Mouse (Mus musculus) gastrocnemius, adult 8-10 months (tissue): ENCODE measurements around the gene Tbxas1. TPM values are rescaled to one million over a fixed set of nuclear protein-coding genes. Genes with fewer than 3 reads are reported as not detected.

ENCODE experiments used
- DNase-seq, 2 experiments: peaks; one replicate each; pipeline ENCODE4 v3.0.0; 2022; ENCODE audit warnings: low spot score in 2 of 2
- total RNA-seq, 4 experiments: library from RNA; stranded (reverse); gene quantifications; 2 replicates each; pipeline ENCODE4 v1.2.4; 2022

The Tbxas1 gene
- total RNA-seq, 4 experiments from 2014 or later: 0.51 to 0.80 (median 0.56) TPM

- no peak for DNase-seq
Observed at GRCm38 (mm10) chr6:38995774-38996173, 120.6 kb downstream of the Tbxas1 start.

- DNase-seq: no peak
Observed at GRCm38 (mm10) chr6:38997838-38998237, 122.6 kb downstream of the Tbxas1 start.

- no peak for DNase-seq
Observed at GRCm38 (mm10) chr6:39003126-39003525, 127.9 kb downstream of the Tbxas1 start.

DNA sequence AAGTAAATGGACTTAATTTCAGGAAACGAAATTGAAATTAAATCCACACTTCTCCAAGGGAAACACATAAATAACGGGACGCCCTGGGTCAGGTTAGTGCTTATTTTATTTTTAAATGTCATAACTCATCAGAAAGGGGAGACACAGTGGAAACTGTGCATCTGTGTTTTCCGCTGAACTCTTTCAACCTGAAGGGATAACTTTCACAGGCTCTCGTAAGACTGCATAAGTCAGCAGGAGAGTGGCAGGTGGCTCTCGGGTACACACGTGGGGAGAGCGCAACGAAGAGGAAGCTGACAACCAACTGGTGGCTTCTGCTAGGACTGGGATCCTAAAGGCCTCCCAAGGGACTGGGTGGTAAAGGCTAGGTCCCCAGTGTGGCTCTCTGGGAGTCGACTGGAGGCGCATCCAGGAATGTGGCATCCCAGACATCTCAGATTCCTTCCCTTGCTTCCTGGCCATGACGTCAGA lies 128.8 kb downstream of the Tbxas1 start:
- DNase-seq: no peak

DNA sequence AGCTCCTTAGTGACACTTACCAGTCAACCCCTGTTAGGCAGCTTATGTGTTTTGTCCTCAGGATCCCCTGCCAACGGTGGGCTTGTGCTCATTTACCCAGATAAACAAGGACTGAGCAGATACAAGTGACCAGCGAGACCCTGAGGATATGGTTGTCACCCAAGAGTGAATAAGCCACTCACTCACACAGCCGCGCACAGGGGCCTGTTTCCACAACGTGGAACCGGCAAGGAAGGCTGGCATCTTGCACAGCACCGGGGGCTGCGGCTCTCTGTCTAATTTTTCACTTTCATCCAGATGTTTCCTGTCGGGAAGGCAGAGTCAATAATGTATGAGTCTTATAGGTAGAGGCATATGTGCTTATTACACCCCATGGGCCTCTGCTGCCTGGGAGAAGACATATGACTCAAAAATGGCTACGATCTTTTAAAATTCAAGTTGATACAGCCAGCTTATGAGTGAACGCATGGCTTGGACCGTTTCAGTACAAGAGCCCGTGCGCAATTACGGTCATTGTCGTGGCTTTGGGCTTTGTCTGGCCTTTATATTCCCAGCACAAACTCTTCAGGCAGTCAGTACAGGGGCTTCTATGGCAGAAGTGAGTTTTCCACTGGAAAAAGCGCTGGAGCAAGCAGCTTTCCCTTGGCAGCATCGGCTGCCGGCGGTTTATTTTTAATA lies 130.2 kb downstream of the Tbxas1 start:
- no peak for DNase-seq

DNA sequence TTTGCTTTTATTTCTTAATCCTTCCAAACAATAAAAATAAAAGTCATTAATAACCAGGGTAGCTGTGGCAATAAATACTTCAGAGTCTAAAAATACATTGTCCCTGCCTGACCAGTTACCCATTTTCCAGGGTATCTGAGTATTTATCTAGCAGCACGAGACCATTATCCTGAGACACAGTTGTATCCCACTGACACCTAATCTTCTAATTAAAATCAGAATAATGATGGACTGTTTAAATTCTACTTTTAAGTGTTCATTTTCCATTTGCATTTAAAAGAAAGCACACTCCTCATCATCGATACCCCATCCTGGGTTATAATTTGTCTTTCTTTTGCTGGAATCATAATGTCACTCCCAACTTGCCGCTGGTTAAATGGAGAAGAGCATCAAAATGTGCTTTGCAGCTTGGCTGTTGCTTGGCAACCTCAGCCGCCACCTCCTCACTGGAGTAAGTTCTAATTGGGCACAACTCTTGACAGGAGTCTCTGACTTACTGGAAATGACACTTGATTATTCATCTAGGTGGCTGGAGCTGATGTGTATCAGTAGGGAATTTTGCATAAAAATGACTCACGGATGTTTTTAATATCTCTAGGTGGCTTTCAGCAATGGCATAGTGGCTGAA lies 130.9 kb downstream of the Tbxas1 start:
- no peak for DNase-seq

DNA sequence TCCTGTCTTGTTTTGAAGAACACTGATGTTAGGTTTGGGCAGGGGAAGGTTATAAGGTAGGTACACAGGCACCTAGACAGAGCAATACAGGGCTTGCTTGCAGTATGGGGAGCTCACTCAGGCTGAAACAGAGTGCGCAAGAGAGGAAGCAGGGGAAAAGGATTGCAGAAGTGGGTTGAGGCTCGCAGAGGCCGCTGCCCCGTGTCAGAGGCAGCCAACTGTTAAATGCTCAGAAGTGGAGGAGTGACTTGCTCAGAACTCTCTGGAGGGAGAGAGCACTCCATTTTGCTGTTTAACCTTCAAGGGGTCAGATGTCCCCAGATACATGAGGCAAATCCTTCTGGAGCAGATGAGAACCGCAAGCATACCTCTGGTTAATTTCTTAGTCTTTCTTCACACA lies 132.0 kb downstream of the Tbxas1 start:
- DNase-seq: no peak

DNA sequence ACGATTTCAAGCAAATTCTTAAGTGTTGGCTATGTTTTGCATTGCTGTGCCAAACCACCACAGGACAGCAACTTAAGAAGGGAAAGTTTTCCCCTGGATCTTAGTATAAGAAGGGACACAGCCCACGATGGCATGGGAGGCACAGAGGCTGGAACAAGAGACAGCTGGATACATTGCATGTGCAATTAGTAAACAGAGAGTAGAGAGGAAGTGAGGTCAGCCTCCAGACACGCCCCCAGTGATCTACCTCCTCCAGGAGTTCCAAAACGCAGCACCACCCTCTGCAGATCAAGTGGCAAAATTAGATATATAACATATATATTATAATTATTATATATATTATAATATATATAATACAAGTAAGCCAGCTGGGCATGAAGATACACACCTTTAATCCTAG lies 132.9 kb downstream of the Tbxas1 start:
- no peak for DNase-seq

GRCm38 (mm10) chr6:39013034-39013832 lies 138.0 kb downstream of the Tbxas1 start:
- DNase-seq: no peak

DNA sequence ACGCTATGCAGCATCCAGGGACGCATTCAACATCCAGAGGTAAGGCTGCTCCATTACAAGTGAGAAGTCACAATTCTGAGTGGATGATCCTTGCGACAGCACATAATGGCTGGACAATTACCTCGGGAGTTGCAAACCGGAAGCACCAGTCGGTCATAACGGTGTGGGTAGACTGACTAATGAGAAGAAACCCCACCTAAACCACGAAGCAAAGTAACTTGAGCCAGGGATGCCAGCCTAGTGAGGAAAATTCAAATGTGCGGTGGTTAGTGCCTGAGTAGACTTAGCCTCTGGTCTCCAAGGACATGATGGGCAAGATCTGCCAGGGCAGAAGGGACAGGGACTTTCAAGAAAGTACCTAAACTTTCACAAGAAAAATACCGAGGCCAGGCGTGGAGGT lies 142.7 kb downstream of the Tbxas1 start:
- DNase-seq: no peak

- no peak for DNase-seq
Observed at GRCm38 (mm10) chr6:39018805-39019204, 143.6 kb downstream of the Tbxas1 start.

DNA sequence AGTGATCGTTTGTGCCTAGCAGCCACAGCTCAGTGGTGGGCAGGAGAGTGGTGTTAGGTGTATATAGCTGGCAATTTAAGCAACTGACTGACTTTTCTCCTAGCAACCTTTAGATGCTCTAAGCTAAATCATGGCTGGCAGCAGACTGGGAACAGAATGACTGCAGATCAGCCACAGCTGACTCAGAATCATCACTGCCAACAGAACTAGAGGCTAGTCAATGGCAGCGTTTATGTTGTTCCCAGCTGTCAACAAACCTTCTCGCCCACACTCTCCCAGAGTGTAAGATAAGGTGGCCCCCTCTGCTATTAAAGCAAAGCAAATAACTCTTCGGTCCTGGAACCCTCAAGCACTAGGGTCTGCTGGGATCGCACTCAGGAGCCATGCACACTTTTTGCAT lies 144.0 kb downstream of the Tbxas1 start:
- no peak for DNase-seq

GRCm38 (mm10) chr6:39021909-39022308 lies 146.7 kb downstream of the Tbxas1 start:
- no peak for DNase-seq

- DNase-seq: no peak
Observed at GRCm38 (mm10) chr6:39022461-39023181, 147.4 kb downstream of the Tbxas1 start.

- no peak for DNase-seq
Observed at GRCm38 (mm10) chr6:39024631-39025030, 149.4 kb downstream of the Tbxas1 start.

GRCm38 (mm10) chr6:39025038-39025437 lies 149.8 kb downstream of the Tbxas1 start:
- DNase-seq: no peak

DNA sequence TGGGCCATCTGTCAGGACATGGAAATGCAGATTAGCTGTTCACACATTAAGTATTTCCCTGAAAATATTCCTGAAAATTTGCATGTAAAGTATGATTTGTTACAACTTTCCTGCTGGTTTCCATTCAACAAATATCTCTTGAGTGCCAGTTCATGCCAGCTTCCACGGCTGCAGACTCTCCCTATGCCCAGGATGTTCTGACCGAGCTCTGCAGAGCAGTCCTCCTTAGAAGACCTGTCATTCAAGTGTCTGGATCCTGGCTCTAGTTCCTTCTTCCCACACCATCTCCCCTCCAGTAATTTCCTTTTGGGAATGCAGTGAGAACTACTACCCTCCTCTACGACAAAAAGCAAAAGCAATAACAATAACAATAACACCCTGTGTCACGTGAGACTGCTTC lies 155.5 kb downstream of the Tbxas1 start:
- no peak for DNase-seq

- no peak for DNase-seq
Observed at GRCm38 (mm10) chr6:39033676-39034075, 158.5 kb downstream of the Tbxas1 start.

- no peak for DNase-seq
Observed at GRCm38 (mm10) chr6:39035039-39035438, 159.8 kb downstream of the Tbxas1 start.

GRCm38 (mm10) chr6:39036204-39036603 lies 161.0 kb downstream of the Tbxas1 start:
- DNase-seq: no peak

GRCm38 (mm10) chr6:39040451-39040850 lies 165.2 kb downstream of the Tbxas1 start:
- no peak for DNase-seq

GRCm38 (mm10) chr6:39049141-39049540 lies 173.9 kb downstream of the Tbxas1 start:
- no peak for DNase-seq
